Mouse (Mus musculus) G1E (cell line): ENCODE measurements around the gene Serinc5. TPM values are rescaled to one million over a fixed set of nuclear protein-coding genes. Genes with fewer than 3 reads are reported as not detected.

Experiments
- ATAC-seq: 2 replicates; pipeline ENCODE4 v1.8.0; 2016; ENCODE audit warnings: mild to moderate bottlenecking; ENCODE audit not compliant: insufficient number of reproducible peaks, poor library complexity, low FRiP score, severe bottlenecking; ENCODE audit errors: extremely low read depth
- DNase-seq: peaks from one replicate; pipeline ENCODE4 v3.0.0; 2012; ENCODE audit warnings: low spot score
- H3K27me3 ChIP-seq: 2 replicates; pipeline ENCODE4 v1.6.1; 2012; ENCODE audit warnings: mild to moderate bottlenecking, low read length, inconsistent platforms; ENCODE audit not compliant: insufficient read depth
- H3K36me3 ChIP-seq: replicated peaks from 2 replicates; pipeline ENCODE3; 2012; ENCODE audit warnings: mild to moderate bottlenecking, inconsistent platforms
- H3K4me1 ChIP-seq: 2 replicates; pipeline ENCODE4 v1.6.1; 2012; ENCODE audit warnings: low read depth, low read length, inconsistent platforms, mixed read lengths; ENCODE audit not compliant: insufficient read depth
- H3K4me3 ChIP-seq: 2 replicates; pipeline ENCODE4 v1.5.1; 2012; ENCODE audit warnings: low read depth, mild to moderate bottlenecking, inconsistent platforms, low read length, moderate library complexity, mixed read lengths
- H3K9me3 ChIP-seq: replicated peaks from 2 replicates; pipeline ENCODE4 v1.6.1; 2012; ENCODE audit warnings: inconsistent platforms
- CTCF ChIP-seq: IDR thresholded peaks from 2 replicates; pipeline ENCODE4 v1.5.1; 2012; ENCODE audit warnings: low read depth, low read length, inconsistent platforms, mixed read lengths
- GATA1 ChIP-seq: IDR thresholded peaks from 2 replicates; pipeline ENCODE4 v1.6.1; 2012; ENCODE audit warnings: borderline replicate concordance, low read length, inconsistent platforms, mixed read lengths
- GATA2 ChIP-seq: IDR thresholded peaks from 2 replicates; pipeline ENCODE4 v1.6.1; 2012; ENCODE audit warnings: low read depth, low read length, inconsistent platforms, borderline replicate concordance
- POLR2AphosphoS5 ChIP-seq: IDR thresholded peaks from 2 replicates; pipeline ENCODE4 v1.6.1; 2012; ENCODE audit warnings: low read depth, low read length, inconsistent platforms; ENCODE audit not compliant: insufficient replicate concordance
- TAL1 ChIP-seq: conservative IDR thresholded peaks from 2 replicates; pipeline ENCODE4 v1.6.1; 2012; ENCODE audit warnings: low read depth, low read length, inconsistent platforms, mixed read lengths
- polyA plus RNA-seq: library from polyadenylated mRNA; stranded (reverse); fragments of >175 nt; gene quantifications from 2 replicates; pipeline ENCODE4 v1.2.3, GENCODE M21; 2012
- total RNA-seq, 2 experiments: library from RNA; stranded (forward) in 1 of 2; stranded (reverse) in 1 of 2; fragments of 200-1000 nt in 1 of 2; fragments of >200 nt in 1 of 2; fragmentation: Nextera tagmentation in 1 of 2; gene quantifications; 2 replicates each; pipeline ENCODE4 v1.2.3; 2014 to 2017

Serinc5 gene
- 27.6 and 43.2 TPM in 2 replicates for total RNA-seq (2014; fragmentation: Nextera tagmentation)
- 11.9 and 13.2 TPM in 2 replicates for total RNA-seq (2017)
- polyA plus RNA-seq, result 4.8 and 7.1 TPM in 2 replicates

- H3K4me1 ChIP-seq, result peaks cover 48% of the 10 kb centered on the region
- H3K9me3 ChIP-seq, result no peaks in the 10 kb centered on the region
- H3K4me3 ChIP-seq, result peak within 1 kb of the TSS; percentile 94
- peaks cover 16% of the 10 kb centered on the region for H3K36me3 ChIP-seq
- peak; percentile 89 for ATAC-seq
- no peak for TF ChIP-seq TAL1
- TF ChIP-seq CTCF, result no peak
- DNase-seq, result peak; percentile 93
- no peaks in the 10 kb centered on the region for H3K27me3 ChIP-seq
Observed at GRCm38 (mm10) chr13:92610311-92611221, at the start of gene Serinc5. Serinc5 (plus strand) TSS chr13:92611091.

GRCm38 (mm10) chr13:92576072-92576471 lies 34.8 kb upstream of the Serinc5 start, which contains the start of gene Spz1:
Spz1 (minus strand) TSS chr13:92576172.
- TF ChIP-seq CTCF (no peak), GATA2 (no peak), GATA1 (no peak), POLR2AphosphoS5 (no peak), TAL1 (no peak)
- no peak for ATAC-seq
- no peak within 1 kb of the TSS for H3K4me3 ChIP-seq

GRCm38 (mm10) chr13:92576688-92577087 lies 34.2 kb upstream of the Serinc5 start:
- no peak for DNase-seq
- Histone ChIP-seq H3K27me3 (peaks cover 16% of the 10 kb centered on the region), H3K9me3 (no peaks in the 10 kb centered on the region), H3K4me1 (peaks cover 16% of the 10 kb centered on the region), H3K4me3 (no peak overlapping the region), H3K36me3 (no peaks in the 10 kb centered on the region)
- no peak for ATAC-seq
- TF ChIP-seq GATA1 (no peak), TAL1 (no peak), POLR2AphosphoS5 (no peak), CTCF (no peak), GATA2 (no peak)

More at GRCm38 (mm10) chr13:92576072-92576471, 34.8 kb upstream of the Serinc5 start, which contains the start of gene Spz1:
- H3K27me3 ChIP-seq, result peaks cover 16% of the 10 kb centered on the region
- no peaks in the 10 kb centered on the region for H3K9me3 ChIP-seq
- peaks cover 13% of the 10 kb centered on the region for H3K4me1 ChIP-seq
- no peak for DNase-seq
- no peaks in the 10 kb centered on the region for H3K36me3 ChIP-seq

GRCm38 (mm10) chr13:92578210-92578609 lies 32.7 kb upstream of the Serinc5 start:
- DNase-seq (no peak), ATAC-seq (no peak)
- no peak overlapping the region for H3K4me3 ChIP-seq
- H3K27me3 ChIP-seq, result peaks cover 16% of the 10 kb centered on the region
- peaks cover 16% of the 10 kb centered on the region for H3K4me1 ChIP-seq
- H3K36me3 ChIP-seq, result no peaks in the 10 kb centered on the region
- no peaks in the 10 kb centered on the region for H3K9me3 ChIP-seq
- TF ChIP-seq GATA1, result no peak
- TF ChIP-seq GATA2, result no peak
- TF ChIP-seq CTCF, result no peak
- TF ChIP-seq POLR2AphosphoS5, result no peak
- no peak for TF ChIP-seq TAL1

GRCm38 (mm10) chr13:92580220-92581043 lies 30.5 kb upstream of the Serinc5 start:
- no peaks in the 10 kb centered on the region for H3K36me3 ChIP-seq
- peaks cover 7% of the 10 kb centered on the region for H3K27me3 ChIP-seq
- H3K4me3 ChIP-seq, result no peak overlapping the region
- peak; percentile 29 for DNase-seq
- no peaks in the 10 kb centered on the region for H3K9me3 ChIP-seq
- no peak for ATAC-seq
- H3K4me1 ChIP-seq, result peaks cover 16% of the 10 kb centered on the region
- TF ChIP-seq CTCF, result no peak
- no peak for TF ChIP-seq GATA2
- TF ChIP-seq POLR2AphosphoS5, result no peak
- no peak for TF ChIP-seq TAL1
- TF ChIP-seq GATA1, result no peak

GRCm38 (mm10) chr13:92584094-92584717 lies 26.7 kb upstream of the Serinc5 start:
- H3K4me3 ChIP-seq, result no peak overlapping the region
- TF ChIP-seq CTCF (no peak), GATA2 (no peak), TAL1 (no peak), GATA1 (no peak), POLR2AphosphoS5 (no peak)
- ATAC-seq (no peak), DNase-seq (no peak)
- H3K4me1 ChIP-seq, result peaks cover 23% of the 10 kb centered on the region
- H3K36me3 ChIP-seq, result no peaks in the 10 kb centered on the region
- H3K9me3 ChIP-seq, result no peaks in the 10 kb centered on the region
- H3K27me3 ChIP-seq, result no peaks in the 10 kb centered on the region
